Mouse (Mus musculus): Measurements from ENCODE around the gene Dnmt3a. TPM values are rescaled to one million over a fixed set of nuclear protein-coding genes. Genes with fewer than 3 reads are reported as not detected.

The Dnmt3a gene
- total RNA-seq, 2 experiments from 2014 or later, result 331 to 345 TPM

GRCm38 (mm10) chr12:3890753-3891751 is 85.2 kb downstream of the Dnmt3a start:
- peak in 1 of 2 experiments; percentile 69 for DNase-seq (ENCODE audit: extremely low spot score in 1 of 2, low spot score in 2 of 2)
- intact Hi-C loops (cut with DNase I), result no loop called here

GRCm38 (mm10) chr12:3891779-3892239 is 86.0 kb downstream of the Dnmt3a start:
- intact Hi-C loops (cut with DNase I), result no loop called here
- DNase-seq (ENCODE audit: extremely low spot score in 1 of 2, low spot score in 2 of 2), result no peak

GRCm38 (mm10) chr12:3892240-3893059 is 86.6 kb downstream of the Dnmt3a start:
- intact Hi-C loops (cut with DNase I), result no loop called here
- no peak for DNase-seq (ENCODE audit: extremely low spot score in 1 of 2, low spot score in 2 of 2)

GRCm38 (mm10) chr12:3893335-3893734 is 87.5 kb downstream of the Dnmt3a start:
- DNase-seq (ENCODE audit: extremely low spot score in 1 of 2, low spot score in 2 of 2), result no peak
- intact Hi-C loops (cut with DNase I), result no loop called here

GRCm38 (mm10) chr12:3894525-3894924 is 88.7 kb downstream of the Dnmt3a start:
- intact Hi-C loops (cut with DNase I), result no loop called here
- DNase-seq (ENCODE audit: extremely low spot score in 1 of 2, low spot score in 2 of 2), result no peak

- intact Hi-C loops (cut with DNase I), result no loop called here
- DNase-seq (ENCODE audit: extremely low spot score in 1 of 2, low spot score in 2 of 2), result no peak
These were observed 91.3 kb downstream of the Dnmt3a start for GRCm38 (mm10) chr12:3897057-3897545.

- intact Hi-C loops (cut with DNase I), result no loop called here
- no peak for DNase-seq (ENCODE audit: extremely low spot score in 1 of 2, low spot score in 2 of 2)
These were observed 93.0 kb downstream of the Dnmt3a start for GRCm38 (mm10) chr12:3898811-3899210.

GRCm38 (mm10) chr12:3905436-3905835 is 99.6 kb downstream of the Dnmt3a start:
- DNase-seq (ENCODE audit: extremely low spot score in 1 of 2, low spot score in 2 of 2), result no peak
- intact Hi-C loops (cut with DNase I), result no loop called here

GRCm38 (mm10) chr12:3906308-3906707 is 100.5 kb downstream of the Dnmt3a start:
- no peak for DNase-seq (ENCODE audit: extremely low spot score in 1 of 2, low spot score in 2 of 2)
- intact Hi-C loops (cut with DNase I), result no loop called here

GRCm38 (mm10) chr12:3907008-3907407 is 101.2 kb downstream of the Dnmt3a start:
- intact Hi-C loops (cut with DNase I), result no loop called here
- DNase-seq (ENCODE audit: extremely low spot score in 1 of 2, low spot score in 2 of 2), result no peak

- intact Hi-C loops (cut with DNase I), result no loop called here
- DNase-seq (ENCODE audit: extremely low spot score in 1 of 2, low spot score in 2 of 2), result no peak
These were observed 101.6 kb downstream of the Dnmt3a start for GRCm38 (mm10) chr12:3907418-3907817.

- intact Hi-C loops (cut with DNase I), result no loop called here
- DNase-seq (ENCODE audit: extremely low spot score in 1 of 2, low spot score in 2 of 2), result no peak
These were observed 104.8 kb downstream of the Dnmt3a start for GRCm38 (mm10) chr12:3910466-3911093.

- DNase-seq (ENCODE audit: extremely low spot score in 1 of 2, low spot score in 2 of 2), result no peak
- intact Hi-C loops (cut with DNase I), result no loop called here
These were observed 106.1 kb downstream of the Dnmt3a start for GRCm38 (mm10) chr12:3911831-3912348.

GRCm38 (mm10) chr12:3915852-3916251 is 110.0 kb downstream of the Dnmt3a start:
- intact Hi-C loops (cut with DNase I), result no loop called here
- DNase-seq (ENCODE audit: extremely low spot score in 1 of 2, low spot score in 2 of 2), result no peak

GRCm38 (mm10) chr12:3917668-3918341 is 112.0 kb downstream of the Dnmt3a start:
- intact Hi-C loops (cut with DNase I), result no loop called here
- DNase-seq (ENCODE audit: extremely low spot score in 1 of 2, low spot score in 2 of 2), result no peak

- intact Hi-C loops (cut with DNase I), result no loop called here
- no peak for DNase-seq (ENCODE audit: extremely low spot score in 1 of 2, low spot score in 2 of 2)
These were observed 112.8 kb downstream of the Dnmt3a start for GRCm38 (mm10) chr12:3918577-3918976.

- intact Hi-C loops (cut with DNase I), result no loop called here
These were observed 113.6 kb downstream of the Dnmt3a start for GRCm38 (mm10) chr12:3919423-3919822.

GRCm38 (mm10) chr12:3926127-3926526 is 120.3 kb downstream of the Dnmt3a start:
- intact Hi-C loops (cut with DNase I), result loop anchor here (10.0 kb wide), 1 partner anchor 279 kb away; no protein-coding TSS in a partner anchor
- peak; percentile 29 to 71 for DNase-seq (ENCODE audit: extremely low spot score in 1 of 2, low spot score in 2 of 2)

More at GRCm38 (mm10) chr12:3919423-3919822, 113.6 kb downstream of the Dnmt3a start:
- no peak for DNase-seq (ENCODE audit: extremely low spot score in 1 of 2, low spot score in 2 of 2)

Data from left cerebral cortex, postnatal 10 days (tissue).